Mouse (Mus musculus): ENCODE measurements around the gene OR5BS1P. TPM values are rescaled to one million over a fixed set of nuclear protein-coding genes. Genes with fewer than 3 reads are reported as not detected.
"Not testable (repeated sequence)": the region's sequence is repeated elsewhere in the genome, so short reads cannot be mapped to it uniquely, and the experiment has no call there.

Gene OR5BS1P
- polyA plus RNA-seq, 1 experiment from 2014 or later: not detected

GRCm38 (mm10) chr15:98512799-98513321 is 43.2 kb downstream of the OR5BS1P start:
- Histone ChIP-seq H3K4me1 (replicated peaks; ENCODE audit: control insufficient read depth, insufficient read depth) (no peaks in the 10 kb centered on the region), H3K4me3 (ENCODE audit: low read depth, low read length) (no peak overlapping the region), H3K27ac (replicated peaks) (peak overlapping the region; percentile 58; the same call in 1 of the 2 replicates), H3K9ac (ENCODE audit: low read length) (no peak overlapping the region), H3K27me3 (ENCODE audit: control insufficient read depth, insufficient read depth, low read length) (no peaks in the 10 kb centered on the region), H3K9me3 (ENCODE audit: control insufficient read depth, low read length) (no peaks in the 10 kb centered on the region), H3K36me3 (ENCODE audit: control insufficient read depth, insufficient read depth, low read length) (no peaks in the 10 kb centered on the region), H3K4me2 (replicated peaks; ENCODE audit: low read depth) (peak overlapping the region; percentile 18; the same call in 1 of the 2 replicates)
- peak; percentile 45; the same call in 1 of the 2 replicates for ATAC-seq (ENCODE audit: low FRiP score, low TSS enrichment)
- TF ChIP-seq EP300 (optimal IDR thresholded peaks at IDR 0.05): no peak
- no peak for TF ChIP-seq CTCF (IDR thresholded peaks at IDR 0.05; ENCODE audit: low read depth)
- WGBS: 26% methylated on average over 17 of the region's 17 CpGs
- no peak for DNase-seq (ENCODE audit: low spot score)

GRCm38 (mm10) chr15:98513676-98514075 is 44.0 kb downstream of the OR5BS1P start:
- not testable (repeated sequence) for H3K4me2 ChIP-seq (replicated peaks; ENCODE audit: low read depth); H3K27me3 ChIP-seq (ENCODE audit: control insufficient read depth, insufficient read depth, low read length); H3K36me3 ChIP-seq (ENCODE audit: control insufficient read depth, insufficient read depth, low read length); H3K4me1 ChIP-seq (replicated peaks; ENCODE audit: control insufficient read depth, insufficient read depth); ATAC-seq (ENCODE audit: low FRiP score, low TSS enrichment); H3K4me3 ChIP-seq (ENCODE audit: low read depth, low read length); H3K9ac ChIP-seq (ENCODE audit: low read length); DNase-seq (ENCODE audit: low spot score); H3K9me3 ChIP-seq (ENCODE audit: control insufficient read depth, low read length); H3K27ac ChIP-seq (replicated peaks)
- 58% methylated on average over 3 of the region's 3 CpGs for WGBS

- H3K36me3 ChIP-seq (ENCODE audit: control insufficient read depth, insufficient read depth, low read length): peaks cover 5% of the 10 kb centered on the region; the same call in 1 of the 2 replicates
- DNase-seq (ENCODE audit: low spot score) (no peak), ATAC-seq (ENCODE audit: low FRiP score, low TSS enrichment) (no peak)
- no peak overlapping the region for H3K4me3 ChIP-seq (ENCODE audit: low read depth, low read length)
- TF ChIP-seq EP300 (optimal IDR thresholded peaks at IDR 0.05): no peak
- TF ChIP-seq CTCF (IDR thresholded peaks at IDR 0.05; ENCODE audit: low read depth): no peak
- WGBS: 84% methylated on average over 8 of the region's 8 CpGs
- H3K9me3 ChIP-seq (ENCODE audit: control insufficient read depth, low read length): no peaks in the 10 kb centered on the region
- no peak overlapping the region for H3K4me2 ChIP-seq (replicated peaks; ENCODE audit: low read depth)
- H3K27ac ChIP-seq (replicated peaks): no peak overlapping the region
- H3K27me3 ChIP-seq (ENCODE audit: control insufficient read depth, insufficient read depth, low read length): no peaks in the 10 kb centered on the region
- no peak overlapping the region for H3K9ac ChIP-seq (ENCODE audit: low read length)
- H3K4me1 ChIP-seq (replicated peaks; ENCODE audit: control insufficient read depth, insufficient read depth): no peaks in the 10 kb centered on the region
These were observed 44.5 kb downstream of the OR5BS1P start for GRCm38 (mm10) chr15:98514146-98514545.

GRCm38 (mm10) chr15:98514845-98515244 is 45.1 kb downstream of the OR5BS1P start:
- H3K36me3 ChIP-seq (ENCODE audit: control insufficient read depth, insufficient read depth, low read length); H3K4me2 ChIP-seq (replicated peaks; ENCODE audit: low read depth); H3K9ac ChIP-seq (ENCODE audit: low read length); ATAC-seq (ENCODE audit: low FRiP score, low TSS enrichment); DNase-seq (ENCODE audit: low spot score); H3K27ac ChIP-seq (replicated peaks); H3K27me3 ChIP-seq (ENCODE audit: control insufficient read depth, insufficient read depth, low read length); H3K9me3 ChIP-seq (ENCODE audit: control insufficient read depth, low read length); H3K4me1 ChIP-seq (replicated peaks; ENCODE audit: control insufficient read depth, insufficient read depth); H3K4me3 ChIP-seq (ENCODE audit: low read depth, low read length): not testable (repeated sequence)
- 77% methylated on average over 2 of the region's 2 CpGs for WGBS

GRCm38 (mm10) chr15:98517380-98518355 is 48.0 kb downstream of the OR5BS1P start:
- H3K9ac ChIP-seq (ENCODE audit: low read length): no peak overlapping the region
- peak; percentile 64 for DNase-seq (ENCODE audit: low spot score)
- H3K27ac ChIP-seq (replicated peaks): no peak overlapping the region
- H3K36me3 ChIP-seq (ENCODE audit: control insufficient read depth, insufficient read depth, low read length): peaks cover 16% of the 10 kb centered on the region
- no peak overlapping the region for H3K4me2 ChIP-seq (replicated peaks; ENCODE audit: low read depth)
- 69% methylated on average over 16 of the region's 16 CpGs for WGBS
- TF ChIP-seq EP300 (optimal IDR thresholded peaks at IDR 0.05) (no peak), CTCF (IDR thresholded peaks at IDR 0.05; ENCODE audit: low read depth) (peak; percentile 96)
- no peak overlapping the region for H3K4me3 ChIP-seq (ENCODE audit: low read depth, low read length)
- no peaks in the 10 kb centered on the region for H3K27me3 ChIP-seq (ENCODE audit: control insufficient read depth, insufficient read depth, low read length)
- H3K9me3 ChIP-seq (ENCODE audit: control insufficient read depth, low read length): no peaks in the 10 kb centered on the region
- no peaks in the 10 kb centered on the region for H3K4me1 ChIP-seq (replicated peaks; ENCODE audit: control insufficient read depth, insufficient read depth)
- ATAC-seq (ENCODE audit: low FRiP score, low TSS enrichment): no peak

- TF ChIP-seq CTCF (IDR thresholded peaks at IDR 0.05; ENCODE audit: low read depth) (no peak), EP300 (optimal IDR thresholded peaks at IDR 0.05) (no peak)
- H3K4me2 ChIP-seq (replicated peaks; ENCODE audit: low read depth): no peak overlapping the region
- no peak overlapping the region for H3K4me3 ChIP-seq (ENCODE audit: low read depth, low read length)
- peaks cover 22% of the 10 kb centered on the region for H3K36me3 ChIP-seq (ENCODE audit: control insufficient read depth, insufficient read depth, low read length)
- WGBS: 98% methylated on average over 3 of the region's 3 CpGs
- H3K9me3 ChIP-seq (ENCODE audit: control insufficient read depth, low read length): no peaks in the 10 kb centered on the region
- DNase-seq (ENCODE audit: low spot score) (no peak), ATAC-seq (ENCODE audit: low FRiP score, low TSS enrichment) (no peak)
- H3K27me3 ChIP-seq (ENCODE audit: control insufficient read depth, insufficient read depth, low read length): no peaks in the 10 kb centered on the region
- no peak overlapping the region for H3K9ac ChIP-seq (ENCODE audit: low read length)
- H3K4me1 ChIP-seq (replicated peaks; ENCODE audit: control insufficient read depth, insufficient read depth): no peaks in the 10 kb centered on the region
- no peak overlapping the region for H3K27ac ChIP-seq (replicated peaks)
These were observed 51.5 kb downstream of the OR5BS1P start for GRCm38 (mm10) chr15:98521245-98521644.

All from stomach, postnatal 0 days (tissue).